Mouse (Mus musculus): ENCODE measurements around the gene Abcb8. TPM values are rescaled to one million over a fixed set of nuclear protein-coding genes. Genes with fewer than 3 reads are reported as not detected.
"Not testable (repeated sequence)": the region's sequence is repeated elsewhere in the genome, so short reads cannot be mapped to it uniquely, and the experiment has no call there.

The Abcb8 gene
- total RNA-seq, 2 experiments from 2014 or later = 46.7 to 51.4 TPM

DNA sequence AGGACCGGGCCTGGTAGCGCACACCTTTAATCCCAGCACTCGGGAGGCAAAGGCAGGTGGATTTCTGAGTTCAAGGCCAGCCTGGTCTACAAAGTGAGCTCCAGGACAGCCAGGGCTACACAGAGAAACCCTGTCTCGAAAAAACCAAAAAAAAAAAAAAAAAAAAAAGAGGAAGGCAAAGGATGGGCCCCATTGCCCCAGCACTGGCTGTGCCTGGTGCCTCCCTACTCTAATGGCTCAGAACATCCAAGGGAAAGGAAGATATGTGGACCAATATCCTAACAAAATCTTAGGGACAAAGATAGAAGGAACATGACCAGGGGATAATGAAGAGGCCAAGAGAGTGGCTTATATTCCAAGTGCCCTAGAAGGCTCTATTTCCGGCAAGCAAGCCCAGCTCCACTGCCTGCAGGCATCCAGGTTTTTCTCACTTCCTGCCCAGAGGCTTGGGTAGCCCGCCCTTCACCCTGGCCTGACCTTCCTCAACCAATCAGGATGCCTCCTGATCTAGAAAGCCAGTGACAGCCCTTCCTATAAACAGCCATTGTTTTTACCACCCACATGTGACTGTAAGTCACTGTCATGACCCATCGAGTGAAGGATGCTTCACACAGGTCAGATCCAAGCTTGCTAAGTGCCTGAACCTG, 4.3 kb upstream of the Abcb8 start:
- intact Hi-C loops (cut with DNase I) = no loop called here
- DNase-seq (ENCODE audit: low spot score in 2 of 2) = no peak

DNA sequence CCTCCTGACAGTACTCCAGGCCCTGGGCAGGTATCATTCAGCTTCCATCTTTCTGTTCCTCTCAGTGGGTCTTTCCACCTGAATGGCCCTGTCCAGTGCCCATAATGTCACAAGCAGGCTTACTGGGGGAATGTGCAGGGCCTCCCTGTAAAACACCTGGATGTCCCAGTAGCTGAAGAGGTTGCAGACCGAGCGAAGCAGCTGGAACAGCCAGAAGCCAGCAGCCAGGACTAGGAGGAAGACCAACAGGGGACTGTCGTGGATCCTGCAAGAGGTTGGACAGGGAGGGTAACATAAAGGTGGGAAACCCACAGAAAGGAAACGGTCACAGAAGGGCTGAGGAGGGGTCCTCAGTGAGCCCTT, 3.8 kb upstream of the Abcb8 start:
- DNase-seq (ENCODE audit: low spot score in 2 of 2) = no peak
- intact Hi-C loops (cut with DNase I) = no loop called here

DNA sequence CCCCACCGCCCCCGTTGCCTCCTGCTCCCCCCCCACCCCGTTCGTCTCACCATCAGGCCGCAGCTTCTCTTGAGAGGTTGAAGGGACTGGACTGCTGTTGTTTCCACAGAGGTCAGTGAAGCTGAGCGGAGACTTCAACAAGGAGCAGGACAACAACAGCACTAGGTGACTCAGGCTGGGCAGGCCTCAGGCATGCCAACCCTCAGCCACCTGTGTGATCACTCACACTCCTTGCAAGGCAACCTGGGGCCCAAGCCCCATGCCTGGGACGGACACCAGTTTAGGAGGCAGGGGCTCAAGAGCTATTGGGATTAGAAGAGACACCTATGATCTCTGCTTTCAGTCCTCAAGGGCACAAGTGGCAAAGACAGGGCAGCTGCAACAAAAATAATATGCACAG, 1.6 kb upstream of the Abcb8 start, which contains the start of gene Atg9b:
TSS of gene Atg9b (minus strand) at position 280 of the 400 bp plus-strand sequence.
- DNase-seq (ENCODE audit: low spot score in 2 of 2) = no peak
- intact Hi-C loops (cut with DNase I) = no loop called here

DNA sequence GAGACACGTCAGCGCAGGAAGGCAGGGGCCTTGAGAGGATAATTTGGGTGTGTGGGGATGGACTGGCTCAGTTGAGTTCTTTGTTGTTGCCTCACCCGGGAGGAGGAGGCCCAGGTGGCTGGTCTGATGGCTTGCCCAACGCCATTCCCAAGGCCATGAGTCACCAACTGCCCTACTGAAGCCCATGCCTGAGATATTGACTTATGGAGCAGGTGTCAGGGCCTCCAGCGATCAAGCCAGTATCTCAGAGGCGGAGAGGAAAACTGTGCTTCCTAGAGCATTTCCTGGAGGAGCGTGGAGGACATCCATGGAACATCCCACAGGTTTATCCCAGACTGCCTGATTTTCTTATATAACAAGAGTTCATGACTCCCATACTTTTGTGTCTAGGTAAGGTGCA, 739 bp upstream of the Abcb8 start:
- no peak for DNase-seq (ENCODE audit: low spot score in 2 of 2)
- intact Hi-C loops (cut with DNase I) = no loop called here

DNA sequence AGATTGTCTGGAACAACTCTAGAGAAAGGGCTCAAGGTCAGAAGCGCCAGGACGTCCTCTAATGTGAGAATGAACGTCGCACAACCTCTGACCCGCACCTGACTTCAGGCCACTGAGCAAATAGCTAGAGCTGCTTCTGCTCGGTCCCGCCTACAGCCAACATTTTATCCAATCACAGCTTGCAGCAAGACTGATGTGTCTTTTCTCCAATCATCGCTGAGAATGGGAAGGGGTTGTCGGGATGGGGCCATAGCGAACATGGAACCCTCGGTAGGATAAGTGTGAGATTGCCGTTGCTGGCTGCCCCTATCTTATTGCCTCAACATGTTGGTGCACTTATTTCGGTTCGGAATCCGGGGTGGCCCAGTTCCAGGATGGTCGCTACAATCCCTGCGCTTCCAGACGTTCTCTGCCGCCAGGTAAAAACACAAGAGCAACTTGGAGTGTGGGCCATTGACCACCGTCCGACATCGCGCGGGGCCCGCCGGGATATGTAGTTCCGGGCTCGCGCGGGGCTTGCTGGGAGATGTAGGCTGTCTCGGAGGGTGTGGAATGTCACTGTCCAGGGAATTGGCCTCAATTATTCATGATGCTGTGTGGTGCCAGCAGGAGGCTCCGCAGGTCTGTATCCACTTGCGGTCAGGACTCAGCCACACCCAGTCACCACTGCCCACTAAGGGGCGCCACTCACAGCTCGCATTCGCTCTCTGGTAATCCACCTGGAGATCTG, 867 bp downstream of the Abcb8 start:
- DNase-seq (ENCODE audit: low spot score in 2 of 2) = peak; percentile 95 to 98
- intact Hi-C loops (cut with DNase I) = no loop called here

DNA sequence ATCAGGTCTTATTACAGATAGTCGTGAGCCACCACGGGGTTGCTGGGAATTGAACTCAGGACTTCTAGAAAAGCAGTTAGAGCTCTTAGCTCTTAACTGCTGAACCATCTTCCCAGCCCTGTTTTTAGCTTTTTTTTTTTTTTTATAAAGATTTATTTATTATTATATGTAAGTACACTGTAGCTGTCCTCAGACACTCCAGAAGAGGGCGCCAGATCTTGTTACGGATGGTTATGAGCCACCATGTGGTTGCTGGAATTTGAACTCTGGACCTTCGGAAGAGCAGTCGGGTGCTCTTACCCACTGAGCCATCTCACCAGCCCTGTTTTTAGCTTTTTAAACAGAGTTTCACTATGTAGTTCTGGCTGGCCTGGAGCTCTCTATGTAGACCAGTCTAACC, 2.8 kb downstream of the Abcb8 start:
- intact Hi-C loops (cut with DNase I); DNase-seq (ENCODE audit: low spot score in 2 of 2): not testable (repeated sequence)

DNA sequence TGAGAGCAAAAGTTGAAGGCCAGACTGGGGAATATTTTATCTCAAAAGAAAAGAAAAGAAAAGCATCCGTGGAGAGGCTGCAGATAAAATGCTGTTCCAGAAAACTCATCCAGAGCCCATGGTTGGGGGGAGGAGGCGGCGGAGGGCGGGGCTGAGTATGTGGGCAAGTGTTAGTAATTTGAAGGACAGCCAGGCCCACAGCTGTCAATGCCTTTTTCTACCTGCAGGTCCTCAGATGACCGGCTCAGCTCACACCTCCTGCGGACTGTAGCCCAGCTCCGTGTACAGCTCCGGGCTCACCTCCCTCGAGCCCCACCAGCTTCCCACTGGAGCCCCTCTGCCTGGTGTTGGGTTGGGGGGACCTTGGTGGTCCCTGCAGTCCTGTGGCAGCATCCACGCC, 6.2 kb downstream of the Abcb8 start:
- DNase-seq (ENCODE audit: low spot score in 2 of 2) = no peak
- intact Hi-C loops (cut with DNase I) = no loop called here

DNA sequence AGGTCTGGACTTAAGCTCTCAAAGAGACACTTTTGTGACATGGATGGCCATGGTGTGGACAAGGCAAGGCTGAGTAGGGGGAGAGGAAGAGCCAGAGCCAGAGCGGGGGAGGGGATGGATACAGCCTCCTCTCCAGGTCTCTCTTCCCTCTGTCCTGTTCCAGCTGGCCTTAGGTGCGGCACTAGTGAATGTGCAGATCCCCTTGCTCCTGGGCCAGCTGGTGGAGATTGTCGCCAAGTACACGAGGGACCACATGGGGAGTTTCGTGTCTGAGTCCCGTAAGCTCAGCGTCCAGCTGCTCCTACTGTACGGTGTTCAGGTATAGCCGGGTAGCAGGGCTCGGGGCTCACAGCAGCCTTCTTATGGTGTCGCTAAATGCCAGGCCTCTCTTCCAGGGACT, 6.9 kb downstream of the Abcb8 start:
- intact Hi-C loops (cut with DNase I) = no loop called here

DNA sequence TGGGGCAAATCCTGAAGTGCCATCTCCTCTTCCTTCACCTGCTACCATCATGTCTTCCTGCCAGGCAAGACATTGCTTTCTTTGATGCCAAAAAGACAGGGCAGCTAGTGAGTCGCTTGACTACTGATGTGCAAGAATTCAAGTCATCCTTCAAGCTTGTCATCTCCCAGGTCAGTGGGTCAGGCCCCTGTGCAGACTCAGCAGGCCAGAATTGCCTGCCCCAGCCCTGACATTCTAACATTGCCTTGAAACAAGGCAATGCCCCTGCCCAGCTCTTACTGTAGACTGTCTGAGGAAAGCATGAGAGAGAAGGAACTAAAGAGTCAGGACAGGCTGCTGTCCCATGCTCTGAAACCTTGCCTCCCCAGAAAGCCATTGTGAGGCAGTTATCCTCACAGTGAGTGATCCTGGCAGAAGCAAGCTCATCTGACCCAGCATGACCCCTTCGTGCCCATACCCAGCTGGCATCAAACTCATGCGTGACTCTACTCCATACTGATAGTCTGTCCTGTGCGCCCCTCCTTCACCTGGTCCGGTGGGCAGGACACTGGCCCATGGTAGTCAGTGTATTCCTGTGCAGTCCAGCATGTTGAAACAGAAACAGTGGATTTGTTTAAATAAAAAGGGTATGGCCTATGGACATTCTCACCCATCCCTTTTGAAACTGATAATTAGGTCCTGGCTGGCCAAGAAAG, 7.6 kb downstream of the Abcb8 start:
- intact Hi-C loops (cut with DNase I) = no loop called here
- no peak for DNase-seq (ENCODE audit: low spot score in 2 of 2)

More for the DNA sequence above, 6.9 kb downstream of the Abcb8 start:
- DNase-seq (ENCODE audit: low spot score in 2 of 2) = no peak

DNA sequence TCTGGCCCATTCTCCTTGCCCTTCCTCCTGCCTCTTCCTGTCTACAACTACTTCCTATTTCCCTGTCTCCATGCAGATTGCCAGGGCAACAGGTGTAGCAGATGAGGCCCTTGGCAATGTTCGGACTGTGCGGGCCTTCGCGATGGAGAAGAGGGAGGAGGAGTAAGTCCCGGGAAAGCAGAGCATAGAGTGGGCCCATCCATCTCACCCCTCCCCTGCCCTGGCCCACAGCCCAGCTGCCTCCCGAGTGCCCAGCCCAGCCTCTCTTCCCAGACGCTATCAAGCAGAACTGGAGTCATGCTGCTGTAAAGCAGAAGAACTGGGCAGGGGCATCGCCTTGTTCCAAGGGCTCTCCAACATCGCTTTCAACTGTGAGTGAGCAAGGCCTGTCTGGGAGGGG, 8.5 kb downstream of the Abcb8 start:
- DNase-seq (ENCODE audit: low spot score in 2 of 2) = no peak
- intact Hi-C loops (cut with DNase I) = no loop called here

DNA sequence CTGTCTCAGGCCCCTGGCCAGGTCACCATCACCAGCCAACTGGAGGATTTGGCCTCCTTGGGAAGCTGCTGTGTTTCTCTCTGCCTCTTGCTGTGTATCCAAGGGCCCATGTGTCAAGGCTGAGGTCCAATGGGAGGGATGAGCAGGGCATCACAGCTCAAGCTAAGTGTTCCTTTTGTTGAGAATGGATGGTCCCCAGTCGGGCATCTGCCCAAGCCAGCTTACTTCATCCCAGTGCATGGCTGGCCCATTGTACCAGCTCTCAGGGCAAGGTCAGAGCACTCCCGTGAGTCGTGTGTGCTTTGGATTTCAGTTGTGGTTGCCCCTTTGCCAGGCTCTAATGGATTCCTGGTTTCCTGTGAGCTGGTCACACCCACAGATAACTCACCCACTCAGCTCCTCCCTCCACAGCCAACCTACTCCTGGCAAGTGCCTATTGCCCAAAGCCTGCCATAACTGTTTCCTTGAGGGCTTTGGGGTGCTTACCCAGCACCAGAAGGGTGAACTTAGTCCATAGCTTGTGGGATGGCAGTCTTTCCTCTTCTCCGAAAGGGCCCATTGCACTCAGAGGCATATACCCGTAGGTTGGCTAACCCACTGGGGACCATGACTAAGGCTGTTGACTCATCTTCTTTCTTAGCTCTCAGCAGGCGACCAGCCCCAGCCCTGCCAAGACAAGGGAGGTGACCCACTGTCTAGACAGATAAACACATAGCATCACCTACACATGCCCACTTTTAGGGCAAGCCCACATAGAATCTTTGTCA, 11.3 kb downstream of the Abcb8 start:
- DNase-seq (ENCODE audit: low spot score in 2 of 2) = no peak
- intact Hi-C loops (cut with DNase I) = no loop called here

DNA sequence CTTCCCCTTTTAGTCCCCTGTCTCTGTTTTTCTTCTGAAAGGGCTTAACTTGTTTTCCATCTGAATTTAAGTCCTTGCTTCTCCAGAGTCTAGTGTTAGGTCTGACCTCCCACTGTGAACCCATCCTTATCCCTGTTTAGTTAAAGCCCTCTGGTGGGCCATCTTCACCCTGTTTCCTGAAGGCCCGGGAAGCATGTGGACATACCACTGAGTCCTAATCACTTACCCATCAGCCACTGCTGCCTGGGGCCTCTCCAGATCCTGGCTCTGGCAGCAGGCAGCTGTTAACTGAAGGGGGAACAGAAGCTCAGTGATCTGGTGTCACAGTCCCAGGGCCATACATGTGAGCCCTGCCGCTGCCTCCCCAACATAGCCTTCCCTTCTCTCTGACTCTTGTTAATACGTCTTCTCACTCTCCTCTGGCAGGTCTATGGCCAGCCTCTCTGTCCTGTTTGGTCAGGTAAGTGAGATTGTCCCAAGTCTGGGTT, 12.0 kb downstream of the Abcb8 start:
- intact Hi-C loops (cut with DNase I) = no loop called here

DNA sequence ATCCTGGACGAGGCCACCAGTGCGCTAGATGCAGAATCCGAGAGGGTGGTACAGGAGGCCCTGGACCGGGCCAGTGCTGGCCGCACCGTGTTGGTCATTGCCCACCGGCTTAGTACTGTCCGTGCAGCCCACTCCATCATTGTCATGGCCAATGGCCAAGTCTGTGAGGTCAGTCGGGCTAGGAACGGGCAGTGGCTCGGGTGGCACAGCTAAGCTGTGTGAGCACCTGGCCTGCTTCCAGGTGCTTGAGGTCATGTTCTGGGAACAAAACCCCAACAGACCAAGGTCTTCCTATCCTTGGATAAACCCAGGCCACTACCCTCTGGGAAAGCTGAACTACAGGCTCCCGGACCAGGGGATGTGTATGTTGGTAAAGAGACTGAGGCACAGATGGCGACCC, 15.2 kb downstream of the Abcb8 start:
- DNase-seq (ENCODE audit: low spot score in 2 of 2) = no peak
- intact Hi-C loops (cut with DNase I) = no loop called here

More for the DNA sequence above, 12.0 kb downstream of the Abcb8 start:
- no peak for DNase-seq (ENCODE audit: low spot score in 2 of 2)

DNA sequence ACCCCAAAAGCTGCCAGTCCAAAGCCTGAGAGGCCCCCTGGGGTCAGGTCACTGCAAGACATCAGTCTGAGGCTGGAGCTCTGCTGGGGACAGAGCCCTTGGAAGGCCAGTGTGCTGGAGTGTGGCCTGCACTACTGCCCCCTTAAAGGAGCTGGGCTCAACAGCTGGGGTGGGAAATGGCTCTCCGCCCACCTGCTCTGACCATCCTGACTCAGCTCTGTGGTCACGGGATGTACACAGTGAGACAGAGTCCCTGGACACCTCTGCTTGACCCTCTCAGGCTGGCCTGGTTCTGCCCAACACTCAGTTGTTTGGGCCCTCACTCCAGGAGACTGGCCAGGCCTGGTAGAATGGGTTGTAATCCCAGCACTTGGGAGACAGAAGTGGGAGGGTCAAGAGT, 16.0 kb downstream of the Abcb8 start:
- intact Hi-C loops (cut with DNase I) = no loop called here
- DNase-seq (ENCODE audit: low spot score in 2 of 2) = no peak

DNA sequence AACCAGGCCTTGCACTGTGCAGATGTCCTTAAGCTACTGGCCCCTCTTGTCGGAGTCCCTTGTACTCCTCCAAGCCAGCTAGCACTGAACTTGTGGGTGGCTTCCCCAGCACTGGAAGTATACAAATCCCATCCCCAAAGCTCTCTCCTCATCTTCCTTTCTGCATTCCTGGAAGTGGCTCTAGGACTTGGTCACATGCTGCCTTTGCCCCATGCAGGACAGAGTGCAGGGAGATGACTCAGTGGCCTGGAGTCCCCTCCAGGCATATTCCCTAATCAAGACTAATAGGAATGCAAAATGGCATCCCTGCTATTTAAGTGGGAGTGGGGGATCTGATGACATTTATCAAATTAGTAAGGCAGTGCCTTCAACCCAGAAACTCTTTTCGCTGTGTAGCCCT, 18.6 kb downstream of the Abcb8 start:
- intact Hi-C loops (cut with DNase I) = no loop called here
- no peak for DNase-seq (ENCODE audit: low spot score in 2 of 2)

DNA sequence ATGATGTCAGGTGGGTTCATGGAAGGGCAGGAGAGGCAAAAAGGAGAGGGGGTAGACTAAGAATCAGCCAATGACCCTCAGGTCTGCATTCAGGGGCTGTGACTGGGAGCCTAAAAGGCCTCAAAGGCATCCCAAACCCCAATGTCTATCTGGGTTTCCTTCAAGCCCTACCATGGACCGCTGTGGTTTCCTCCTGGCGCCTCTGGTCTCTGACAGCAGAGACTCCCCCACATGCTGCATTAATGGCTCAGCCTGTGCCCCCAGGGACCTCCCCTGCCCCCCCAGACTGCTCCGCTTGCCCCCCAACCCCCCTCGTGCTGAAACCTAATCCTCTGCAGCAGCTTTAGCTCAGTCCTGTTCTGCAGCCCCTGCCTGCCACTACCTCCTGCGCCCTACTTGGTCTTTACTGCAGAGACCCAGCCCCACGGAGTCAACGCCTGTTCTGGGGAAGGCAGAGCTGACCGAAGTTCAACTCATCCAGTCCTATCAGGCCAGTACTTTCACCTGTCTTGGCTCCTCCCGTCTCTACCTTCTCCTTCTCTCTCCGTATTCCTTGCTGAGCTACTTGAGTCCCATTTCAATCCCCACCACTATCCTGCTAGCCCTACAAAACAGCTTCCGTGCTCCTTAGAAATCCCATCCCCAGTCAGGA, 19.7 kb downstream of the Abcb8 start, which contains the start of gene Asic3:
TSS of gene Asic3 (plus strand) at position 351 of the 652 bp plus-strand sequence.
- no peak for DNase-seq (ENCODE audit: low spot score in 2 of 2)
- intact Hi-C loops (cut with DNase I) = no loop called here

DNA sequence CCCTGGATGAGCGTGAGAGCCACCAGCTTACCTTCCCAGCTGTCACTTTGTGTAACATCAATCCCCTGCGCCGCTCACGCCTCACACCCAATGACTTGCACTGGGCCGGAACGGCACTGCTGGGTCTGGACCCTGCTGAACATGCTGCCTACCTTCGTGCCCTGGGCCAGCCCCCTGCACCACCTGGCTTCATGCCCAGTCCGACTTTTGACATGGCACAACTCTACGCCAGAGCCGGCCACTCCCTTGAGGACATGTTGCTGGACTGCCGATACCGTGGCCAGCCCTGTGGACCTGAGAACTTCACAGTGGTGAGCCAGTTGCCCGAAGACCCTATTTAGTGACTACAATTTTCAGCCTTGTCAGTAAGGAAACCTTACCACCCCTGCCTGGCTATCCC, 20.5 kb downstream of the Abcb8 start:
- intact Hi-C loops (cut with DNase I) = no loop called here
- DNase-seq (ENCODE audit: low spot score in 2 of 2) = no peak

DNA sequence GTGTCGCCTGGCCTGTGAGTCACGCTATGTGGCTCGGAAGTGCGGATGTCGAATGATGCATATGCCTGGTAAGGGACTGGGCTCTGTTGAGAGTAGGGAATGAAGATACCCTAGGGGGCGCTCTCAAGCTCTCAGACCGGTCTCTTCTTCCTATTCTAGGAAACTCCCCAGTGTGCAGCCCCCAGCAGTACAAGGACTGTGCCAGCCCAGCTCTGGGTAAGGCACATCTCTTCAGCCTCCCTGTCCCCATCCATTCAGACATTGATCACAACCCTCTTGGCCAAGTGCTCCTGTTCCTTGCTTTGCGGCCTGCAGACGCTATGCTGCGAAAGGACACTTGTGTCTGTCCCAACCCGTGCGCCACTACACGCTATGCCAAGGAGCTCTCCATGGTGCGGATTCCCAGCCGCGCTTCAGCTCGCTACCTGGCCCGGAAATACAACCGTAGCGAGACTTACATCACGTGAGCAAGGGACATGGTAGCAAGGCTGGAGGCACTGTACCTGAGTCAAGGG, 22.8 kb downstream of the Abcb8 start:
- DNase-seq (ENCODE audit: low spot score in 2 of 2) = peak; percentile 78 to 87
- intact Hi-C loops (cut with DNase I) = loop anchor here (1.0 kb wide), 1 partner anchor 54 kb away; no protein-coding TSS in a partner anchor

DNA sequence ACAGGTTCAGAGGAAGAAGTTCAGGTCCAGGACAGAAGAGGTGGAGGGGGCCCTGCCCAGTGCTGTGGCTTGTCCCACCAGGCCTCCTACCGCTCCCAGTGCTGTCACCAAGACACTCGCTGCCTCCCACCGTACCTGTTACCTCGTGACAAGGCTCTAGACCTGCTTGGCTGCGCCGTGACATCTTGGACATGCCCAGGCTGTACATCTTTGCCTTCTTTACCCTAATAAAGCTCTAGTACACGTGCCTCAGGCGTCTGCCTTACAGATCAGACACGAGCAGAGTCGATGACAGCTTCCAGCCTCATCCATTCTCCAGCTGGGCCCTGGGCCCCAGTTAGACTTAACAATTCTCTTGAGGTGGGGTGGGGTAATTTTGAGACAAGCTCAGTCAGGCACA, 24.1 kb downstream of the Abcb8 start:
- no peak for DNase-seq (ENCODE audit: low spot score in 2 of 2)
- intact Hi-C loops (cut with DNase I) = no loop called here

All from left cerebral cortex, postnatal 14 days (tissue).